ENCODE assay signal across 21 mouse cellular contexts in genomic region chr8:76509201-76509600, GRCm38 (mm10).
DNase-seq lines count a peak whose midpoint lies in the region; ATAC-seq and TF ChIP-seq lines count a peak whose summit lies in the region.
"Had no signal": no experiment of that assay in that cellular context is flagged by ENCODE, and none has a peak within 500 bp of the region (broad histone marks: within the 10 kb centered on the region; RNA-seq: fewer than 3 reads in every experiment).

No protein-coding gene starts in this region.

- no peak for ATAC-seq in embryonic facial prominence, embryonic 14.5 days (ENCODE audit: low read depth)
- ATAC-seq: forebrain, embryonic 14.5 days; forebrain, embryonic 16.5 days had no signal

- no peaks in the 10 kb centered on the region for H3K27me3 ChIP-seq in embryonic facial prominence, embryonic 14.5 days (replicated peaks; ENCODE audit: control insufficient read depth, insufficient read depth, low read length)
- no peaks in the 10 kb centered on the region for H3K27me3 ChIP-seq in embryonic facial prominence, embryonic 10.5 days (replicated peaks; ENCODE audit: low read depth, poor library complexity, severe bottlenecking)
- H3K27me3 ChIP-seq: embryonic facial prominence, embryonic 13.5 days; forebrain, embryonic 12.5 days had no signal

- no peaks in the 10 kb centered on the region for H3K36me3 ChIP-seq in embryonic facial prominence, embryonic 14.5 days (ENCODE audit: control insufficient read depth, insufficient read depth, low read length)
- H3K36me3 ChIP-seq in embryonic facial prominence, embryonic 10.5 days (replicated peaks), result no peaks in the 10 kb centered on the region
- H3K36me3 ChIP-seq: embryonic facial prominence, embryonic 13.5 days; forebrain, embryonic 10.5 days; forebrain, embryonic 12.5 days had no signal

- no peak overlapping the region for H3K9ac ChIP-seq in embryonic facial prominence, embryonic 14.5 days (ENCODE audit: low read depth, low read length)
- H3K9ac ChIP-seq: embryonic facial prominence, embryonic 13.5 days; forebrain, embryonic 12.5 days had no signal

- H3K27ac ChIP-seq in embryonic facial prominence, embryonic 14.5 days (replicated peaks; ENCODE audit: low read depth, low read length), result no peak overlapping the region
- H3K27ac ChIP-seq in embryonic facial prominence, embryonic 10.5 days (replicated peaks), result no peak overlapping the region
- no peak overlapping the region for H3K27ac ChIP-seq in gastrocnemius, adult 2 months
- H3K27ac ChIP-seq: embryonic facial prominence, embryonic 13.5 days; forebrain, embryonic 10.5 days; forebrain, embryonic 12.5 days had no signal

- peak; percentile 33 for DNase-seq in embryonic facial prominence, embryonic 14.5 days (ENCODE audit: low spot score)
- DNase-seq in embryonic facial prominence, embryonic 10.5 days (ENCODE audit: low spot score), result no peak
- peak; percentile 22 for DNase-seq in gastrocnemius, postnatal 14 days
- no peak for DNase-seq in gastrocnemius, adult 2 months
- DNase-seq in 3T3-L1 (ENCODE audit: low read depth, low spot score), result peak; percentile 44
- DNase-seq in gastrocnemius, postnatal 25 days, result peak; percentile 10
- DNase-seq in kidney, postnatal 14 days, result no peak
- DNase-seq in cerebellum, adult 11 months, result no peak
- DNase-seq: adrenal gland, adult 2 months; adrenal gland, postnatal 10 days; adrenal gland, postnatal 25 days; cerebellum, adult 11-12 months; cerebellum, adult 2 months; cerebellum, adult 9-10 months; cerebellum, postnatal 10 days; cerebellum, postnatal 25 days had no signal

- no peak overlapping the region for H3K4me3 ChIP-seq in embryonic facial prominence, embryonic 14.5 days (ENCODE audit: low read depth, low read length)
- no peak overlapping the region for H3K4me3 ChIP-seq in embryonic facial prominence, embryonic 10.5 days
- H3K4me3 ChIP-seq in gastrocnemius, adult 2 months, result no peak overlapping the region
- H3K4me3 ChIP-seq: embryonic facial prominence, embryonic 13.5 days; forebrain, embryonic 10.5 days; forebrain, embryonic 12.5 days had no signal

- no peak for TF ChIP-seq CTCF in gastrocnemius, adult 2 months (IDR thresholded peaks at IDR 0.05)

- no peaks in the 10 kb centered on the region for H3K4me1 ChIP-seq in embryonic facial prominence, embryonic 14.5 days (ENCODE audit: control insufficient read depth, insufficient read depth, low read length)
- no peaks in the 10 kb centered on the region for H3K4me1 ChIP-seq in embryonic facial prominence, embryonic 10.5 days
- H3K4me1 ChIP-seq: embryonic facial prominence, embryonic 13.5 days; forebrain, embryonic 10.5 days; forebrain, embryonic 12.5 days had no signal

- intact Hi-C loops in gastrocnemius, postnatal 14 days (cut with DNase I; ENCODE audit: low total_unique reads), result no loop called here
- intact Hi-C loops in gastrocnemius, adult 2 months (cut with DNase I), result no loop called here

- no peaks in the 10 kb centered on the region for H3K9me3 ChIP-seq in embryonic facial prominence, embryonic 14.5 days (ENCODE audit: control insufficient read depth, low read length)
- no peaks in the 10 kb centered on the region for H3K9me3 ChIP-seq in embryonic facial prominence, embryonic 10.5 days
- H3K9me3 ChIP-seq: embryonic facial prominence, embryonic 13.5 days; forebrain, embryonic 10.5 days; forebrain, embryonic 12.5 days had no signal

- no peak overlapping the region for H3K4me2 ChIP-seq in embryonic facial prominence, embryonic 14.5 days (ENCODE audit: low read depth, low read length)
- H3K4me2 ChIP-seq: embryonic facial prominence, embryonic 13.5 days; forebrain, embryonic 12.5 days had no signal

Comparison
In these comparisons a context has a peak if more than half of its experiments do, and no peak if none do; other contexts are left out.
1. DNase-seq: peak in embryonic facial prominence, embryonic 14.5 days (single experiment), gastrocnemius, postnatal 14 days (single experiment), 3T3-L1 (single experiment) and gastrocnemius, postnatal 25 days (single experiment); none in embryonic facial prominence, embryonic 10.5 days (single experiment), gastrocnemius, adult 2 months (single experiment), kidney, postnatal 14 days (single experiment) and cerebellum, adult 11 months (single experiment).